Mouse (Mus musculus): ENCODE measurements around the gene Sgms2.

Gene Sgms2

DNA sequence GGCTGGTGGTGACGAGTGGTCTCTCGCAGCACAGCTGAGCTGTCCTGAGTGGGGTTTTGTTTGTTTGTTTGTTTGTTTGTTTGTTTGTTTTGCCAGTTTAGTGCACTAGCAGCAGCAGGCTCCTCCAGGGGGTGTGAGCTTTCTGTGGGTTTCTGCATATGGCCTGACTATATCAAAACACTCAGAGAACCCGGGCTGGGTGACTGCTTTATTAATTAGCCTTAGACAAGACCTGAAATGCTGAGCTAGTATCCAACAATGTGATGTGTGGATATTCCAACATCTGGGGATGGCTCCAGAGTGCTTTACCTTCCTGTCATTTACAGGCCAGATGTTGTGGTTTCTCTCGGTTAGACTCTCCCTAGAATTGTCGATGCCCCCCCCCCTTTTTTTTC is 187.9 kb downstream of the Sgms2 start:
- no peak for DNase-seq (ENCODE audit: low read depth)

DNA sequence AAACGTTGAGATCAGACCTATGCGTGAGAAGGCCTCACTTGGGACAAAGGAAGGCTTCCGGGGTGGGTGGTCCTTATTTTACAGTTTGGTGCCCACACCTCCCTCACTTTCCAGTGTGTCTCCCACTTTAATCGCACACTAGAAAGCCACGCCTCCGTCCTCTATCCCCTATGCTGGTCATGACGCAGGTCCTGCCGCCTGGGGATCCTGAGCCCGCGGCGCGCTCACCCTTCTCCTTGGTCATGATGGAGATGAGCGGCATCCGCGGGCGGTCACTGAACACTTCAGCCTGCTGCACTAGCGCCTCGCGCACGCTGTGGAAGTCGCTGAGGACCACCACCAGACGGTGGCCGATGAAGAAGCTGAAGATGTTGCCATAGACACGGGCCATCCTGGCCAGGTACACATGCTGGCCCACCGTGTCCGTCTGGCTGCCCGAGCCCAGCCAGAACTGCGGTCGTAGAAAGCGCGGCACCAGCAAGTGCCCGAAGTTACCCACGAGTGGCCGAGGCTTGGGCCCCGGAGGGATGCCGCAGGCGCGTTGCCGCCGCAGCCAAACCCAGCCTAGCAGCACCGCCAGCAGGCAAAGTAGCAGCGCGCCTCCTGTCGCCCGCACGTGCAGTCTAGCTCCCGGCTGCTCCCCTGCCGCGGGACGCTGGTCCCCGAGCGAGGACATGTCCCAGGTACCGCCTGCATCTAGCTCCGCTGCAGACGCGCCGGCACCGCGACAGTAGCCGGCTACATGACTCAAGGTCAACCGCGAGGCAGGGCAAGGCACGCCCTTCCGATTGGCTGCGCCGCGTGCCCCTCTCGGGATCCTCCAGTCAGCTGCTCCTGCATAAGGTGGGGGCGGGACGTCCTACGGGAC is 188.5 kb downstream of the Sgms2 start, which contains the start of gene Cyp2u1:
TSS of gene Cyp2u1 (minus strand) at position 776 of the 868 bp plus-strand sequence.
- DNase-seq (ENCODE audit: low read depth) = peak; percentile 88

- peak; percentile 79 for DNase-seq (ENCODE audit: low read depth)
Measured at GRCm38 (mm10) chr3:131299908-131300307, 191.3 kb downstream of the Sgms2 start.

DNA sequence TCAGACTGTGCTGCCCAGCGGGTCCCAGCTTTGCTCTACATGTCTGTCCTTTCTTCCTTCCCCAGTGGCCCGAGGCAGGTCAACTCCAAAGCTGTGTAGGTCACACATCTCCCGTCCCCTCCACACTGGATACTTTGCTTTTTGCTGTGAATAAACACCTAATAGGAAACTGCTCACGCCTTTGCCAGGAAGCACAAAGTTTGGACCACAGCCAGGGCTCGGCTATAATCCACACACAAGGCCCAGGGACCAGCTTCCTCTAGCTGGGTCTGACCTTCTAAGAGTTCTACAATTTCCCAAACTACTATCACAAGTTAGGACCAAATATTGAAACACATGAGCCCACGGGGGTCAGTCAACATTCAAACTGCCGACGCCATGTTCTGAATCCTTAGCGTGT is 192.1 kb downstream of the Sgms2 start:
- DNase-seq (ENCODE audit: low read depth) = no peak

GRCm38 (mm10) chr3:131296893-131297292 is 194.3 kb downstream of the Sgms2 start:
- no peak for DNase-seq (ENCODE audit: low read depth)

DNA sequence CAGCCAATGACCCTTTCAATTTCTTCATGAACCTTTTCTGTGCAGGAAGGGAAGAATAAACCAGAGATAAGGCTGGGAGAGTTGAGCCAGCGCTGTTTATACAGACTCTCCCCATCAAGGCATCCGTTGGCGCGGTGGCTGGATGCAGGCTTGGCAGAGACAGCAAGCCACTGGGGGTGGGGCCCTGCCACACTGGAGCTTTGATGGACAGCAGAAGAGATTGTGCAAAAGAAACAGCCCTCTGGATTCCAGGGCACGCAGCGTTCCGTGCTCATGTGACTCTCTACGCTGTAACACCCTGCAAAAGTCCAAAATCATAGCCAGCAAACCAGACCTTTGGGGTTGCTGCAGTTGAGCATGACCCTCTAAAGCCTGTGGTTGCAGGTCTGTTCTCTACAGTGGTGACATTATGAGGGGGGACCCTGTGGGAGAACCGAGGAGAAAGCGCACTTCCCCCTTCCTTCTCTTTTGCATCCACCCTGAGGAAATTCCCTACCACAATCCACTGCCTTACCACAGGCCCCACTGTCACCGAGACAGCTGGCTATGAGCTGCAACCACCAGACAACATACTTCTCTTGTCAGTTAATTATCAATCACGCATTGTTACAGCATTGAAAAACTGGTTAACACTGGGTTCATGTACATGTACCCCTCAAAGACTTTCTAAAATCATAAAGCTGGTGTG is 195.6 kb downstream of the Sgms2 start:
- no peak for DNase-seq (ENCODE audit: low read depth)

DNA sequence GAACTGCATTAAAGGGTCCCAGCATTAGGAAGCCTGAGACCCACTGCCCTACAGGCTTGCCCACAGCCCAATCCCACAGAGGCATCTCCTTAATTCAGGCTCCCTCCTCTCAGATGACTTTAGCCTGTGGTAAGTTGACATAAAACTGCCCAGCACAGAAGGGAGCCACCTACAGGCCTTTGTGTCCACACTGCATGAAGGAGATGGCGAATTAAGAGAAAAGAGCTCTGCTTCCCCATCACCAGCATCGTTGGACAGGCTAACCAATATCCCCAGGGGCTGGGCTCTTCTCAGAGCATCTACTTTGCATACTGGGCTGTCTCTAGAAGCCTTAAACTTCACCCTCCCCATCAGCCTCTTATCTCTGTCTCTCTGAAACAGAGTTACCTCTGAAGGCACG is 196.7 kb downstream of the Sgms2 start:
- no peak for DNase-seq (ENCODE audit: low read depth)

- DNase-seq (ENCODE audit: low read depth) = no peak
Measured at GRCm38 (mm10) chr3:131292959-131293358, 198.3 kb downstream of the Sgms2 start.

GRCm38 (mm10) chr3:131292349-131292748 is 198.9 kb downstream of the Sgms2 start:
- no peak for DNase-seq (ENCODE audit: low read depth)

- no peak for DNase-seq (ENCODE audit: low read depth)
Measured at GRCm38 (mm10) chr3:131291890-131292289, 199.3 kb downstream of the Sgms2 start.

GRCm38 (mm10) chr3:131274151-131274550 is 217.1 kb downstream of the Sgms2 start:
- DNase-seq (ENCODE audit: low read depth) = no peak

DNA sequence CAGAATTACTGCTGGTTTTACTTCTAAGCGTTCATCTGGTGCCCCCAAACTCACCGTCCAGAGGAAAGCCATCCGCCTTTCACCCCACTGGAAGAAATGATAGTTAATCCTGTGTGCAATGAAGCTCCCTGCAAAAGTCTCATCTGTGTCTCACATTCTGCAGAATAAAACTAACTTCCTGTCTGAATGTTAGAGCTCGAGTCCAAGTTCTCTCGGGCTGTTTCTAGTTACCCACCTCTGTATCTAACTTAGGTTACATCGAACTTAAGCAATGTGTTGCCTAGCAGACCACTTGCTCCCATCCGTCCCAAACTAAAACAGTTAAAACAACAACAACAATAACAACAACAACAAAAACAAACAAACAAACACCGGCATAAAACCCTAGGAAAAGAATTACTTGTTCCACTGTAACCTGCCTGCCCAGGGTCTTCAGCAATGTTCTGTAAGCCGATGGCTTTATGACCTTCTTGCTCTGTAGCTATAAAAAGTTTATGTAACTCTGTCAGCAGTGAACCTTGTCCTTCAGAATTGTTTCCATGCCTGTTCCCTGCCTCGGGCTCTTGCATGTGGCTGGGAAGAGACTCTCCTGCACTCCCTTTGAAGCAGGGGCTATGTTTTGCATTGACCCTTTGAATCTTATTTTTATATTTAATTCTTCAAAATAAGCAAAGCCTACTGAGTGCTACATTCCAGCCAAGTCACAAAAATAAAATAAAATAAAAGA is 218.7 kb downstream of the Sgms2 start:
- no peak for DNase-seq (ENCODE audit: low read depth)

- DNase-seq (ENCODE audit: low read depth) = peak; percentile 93
Measured at GRCm38 (mm10) chr3:131271559-131272373, 219.4 kb downstream of the Sgms2 start, which contains the start of gene Hadh. TSS of gene Hadh (minus strand) at chr3:131272101.

GRCm38 (mm10) chr3:131271157-131271556 is 220.1 kb downstream of the Sgms2 start:
- DNase-seq (ENCODE audit: low read depth) = no peak

DNA sequence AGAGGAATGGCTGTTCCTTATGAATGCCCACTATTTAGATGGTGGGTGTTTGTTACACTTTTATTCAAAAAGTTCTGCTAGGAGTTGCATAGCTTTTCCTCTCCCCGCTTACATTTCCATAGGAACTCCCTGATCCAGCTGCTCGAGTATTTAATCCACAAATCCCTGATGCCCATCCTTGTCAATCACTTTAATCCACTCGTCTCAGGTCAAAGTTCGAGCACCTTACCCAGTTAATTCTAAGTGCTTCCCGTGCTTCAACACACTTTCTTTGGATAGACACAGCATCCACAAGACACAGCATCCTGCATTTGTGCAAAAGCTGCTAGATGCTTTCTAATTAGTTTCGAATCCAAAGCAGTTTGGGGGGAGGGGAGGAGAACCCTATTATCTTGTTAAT is 220.8 kb downstream of the Sgms2 start:
- DNase-seq (ENCODE audit: low read depth) = peak; percentile 6

All from naive thymus-derived CD4-positive, alpha-beta T cell, adult 2 months (primary cell).